ENCODE assay signal across 8 mouse cellular contexts in genomic region chr13:92740671-92741270, GRCm38 (mm10). TPM values are rescaled to one million over a fixed set of nuclear protein-coding genes. Genes with fewer than 3 reads are reported as not detected.
DNase-seq lines count a peak whose midpoint lies in the region; ATAC-seq and TF ChIP-seq lines count a peak whose summit lies in the region.

No protein-coding gene starts in this region.

- no peak overlapping the region for H3K4me3 ChIP-seq in limb, embryonic 11.5 days (ENCODE audit: low read depth, low read length)
- H3K4me3 ChIP-seq in limb, embryonic 10.5 days, result no peak overlapping the region
- no peak overlapping the region for H3K4me3 ChIP-seq in hindbrain, embryonic 16.5 days (ENCODE audit: low read length)
- no peak overlapping the region for H3K4me3 ChIP-seq in liver, postnatal 0 days (ENCODE audit: low read depth, low read length)
- no peak overlapping the region for H3K4me3 ChIP-seq in neural tube, embryonic 14.5 days (ENCODE audit: low read depth, low read length)

- no peaks in the 10 kb centered on the region for H3K36me3 ChIP-seq in limb, embryonic 11.5 days (ENCODE audit: control insufficient read depth, insufficient read depth, low read length)
- H3K36me3 ChIP-seq in limb, embryonic 10.5 days, result no peaks in the 10 kb centered on the region
- H3K36me3 ChIP-seq in hindbrain, embryonic 16.5 days (ENCODE audit: control insufficient read depth, insufficient read depth, low read length), result no peaks in the 10 kb centered on the region
- no peaks in the 10 kb centered on the region for H3K36me3 ChIP-seq in liver, postnatal 0 days (replicated peaks; ENCODE audit: insufficient read depth, low read length)
- H3K36me3 ChIP-seq in neural tube, embryonic 14.5 days (ENCODE audit: control insufficient read depth, insufficient read depth, low read length), result no peaks in the 10 kb centered on the region

- no peaks in the 10 kb centered on the region for H3K27me3 ChIP-seq in limb, embryonic 11.5 days (ENCODE audit: control insufficient read depth, insufficient read depth, low read length)
- no peaks in the 10 kb centered on the region for H3K27me3 ChIP-seq in limb, embryonic 10.5 days (ENCODE audit: low read depth, poor library complexity, severe bottlenecking)
- H3K27me3 ChIP-seq in hindbrain, embryonic 16.5 days (replicated peaks; ENCODE audit: control insufficient read depth, insufficient read depth, low read length), result no peaks in the 10 kb centered on the region; the same call in 1 of the 2 replicates
- no peaks in the 10 kb centered on the region for H3K27me3 ChIP-seq in liver, postnatal 0 days (ENCODE audit: insufficient read depth, low read length)
- H3K27me3 ChIP-seq in neural tube, embryonic 14.5 days (ENCODE audit: control insufficient read depth, insufficient read depth, low read length), result no peaks in the 10 kb centered on the region

- TF ChIP-seq CTCF in liver, postnatal 0 days (IDR thresholded peaks at IDR 0.05; ENCODE audit: low read depth), result peak; percentile 87

- no peak overlapping the region for H3K27ac ChIP-seq in limb, embryonic 11.5 days (replicated peaks; ENCODE audit: low read depth, low read length)
- H3K27ac ChIP-seq in limb, embryonic 10.5 days, result no peak overlapping the region
- no peak overlapping the region for H3K27ac ChIP-seq in hindbrain, embryonic 16.5 days (ENCODE audit: low read depth, low read length)
- H3K27ac ChIP-seq in liver, postnatal 0 days (ENCODE audit: low read depth), result 0 out of 2 replicates have a peak overlapping the region, but pooled peaks have one; percentile 16
- no peak overlapping the region for H3K27ac ChIP-seq in neural tube, embryonic 14.5 days (ENCODE audit: low read depth, low read length)

- no peak overlapping the region for H3K9ac ChIP-seq in limb, embryonic 11.5 days (ENCODE audit: low read length)
- no peak overlapping the region for H3K9ac ChIP-seq in hindbrain, embryonic 16.5 days (ENCODE audit: low read depth, low read length)
- H3K9ac ChIP-seq in liver, postnatal 0 days (replicated peaks), result no peak overlapping the region
- H3K9ac ChIP-seq in neural tube, embryonic 14.5 days (replicated peaks; ENCODE audit: low read depth, low read length), result no peak overlapping the region

- 9% methylated on average over 2 of the region's 2 CpGs for whole genome bisulfite sequencing in limb, embryonic 11.5 days
- WGBS in limb, embryonic 10.5 days, result 22% methylated on average over 2 of the region's 2 CpGs
- WGBS in hindbrain, embryonic 16.5 days, result 17% methylated on average over 2 of the region's 2 CpGs
- WGBS in liver, postnatal 0 days (ENCODE audit: insufficient replicate concordance), result 7% methylated on average over 2 of the region's 2 CpGs
- 7% methylated on average over 2 of the region's 2 CpGs for WGBS in neural tube, embryonic 14.5 days

- TF ChIP-seq EP300 in liver, postnatal 0 days (IDR thresholded peaks at IDR 0.05; ENCODE audit: low read depth), result no peak

- H3K9me3 ChIP-seq in limb, embryonic 11.5 days (ENCODE audit: control insufficient read depth, low read length), result no peaks in the 10 kb centered on the region
- no peaks in the 10 kb centered on the region for H3K9me3 ChIP-seq in limb, embryonic 10.5 days (replicated peaks)
- H3K9me3 ChIP-seq in hindbrain, embryonic 16.5 days (ENCODE audit: control insufficient read depth, low read length), result no peaks in the 10 kb centered on the region
- no peaks in the 10 kb centered on the region for H3K9me3 ChIP-seq in liver, postnatal 0 days (ENCODE audit: low read length)
- H3K9me3 ChIP-seq in neural tube, embryonic 14.5 days (ENCODE audit: control insufficient read depth, low read length), result no peaks in the 10 kb centered on the region

- no peak; the same call in 1 of the 2 replicates for ATAC-seq in limb, embryonic 11.5 days (ENCODE audit: insufficient number of reproducible peaks, low FRiP score, low TSS enrichment, low read depth)
- ATAC-seq in hindbrain, embryonic 16.5 days, result peak; percentile 65
- ATAC-seq in liver, postnatal 0 days, result no peak
- peak; percentile 63; the same call in 1 of the 2 replicates for ATAC-seq in neural tube, embryonic 14.5 days (ENCODE audit: low read depth)

- peak; percentile 46 for DNase-seq in limb, embryonic 11.5 days (ENCODE audit: low spot score)
- no peak for DNase-seq in limb, embryonic 10.5 days (ENCODE audit: low spot score)
- peak; percentile 21 for DNase-seq in Muller cell, postnatal 12 days (ENCODE audit: inconsistent ontology term)
- peak; percentile 79 for DNase-seq in embryo, embryonic 11 days
- peak; percentile 35 for DNase-seq in liver, postnatal 0 days
- no peak for DNase-seq in ovary, postnatal 14 days (ENCODE audit: low spot score)

- no peaks in the 10 kb centered on the region for H3K4me1 ChIP-seq in limb, embryonic 11.5 days (ENCODE audit: control insufficient read depth, insufficient read depth, low read length)
- peaks cover 13% of the 10 kb centered on the region; the same call in 1 of the 2 replicates for H3K4me1 ChIP-seq in limb, embryonic 10.5 days
- no peaks in the 10 kb centered on the region for H3K4me1 ChIP-seq in hindbrain, embryonic 16.5 days (ENCODE audit: control insufficient read depth, insufficient read depth, low read depth, low read length)
- peaks cover 18% of the 10 kb centered on the region for H3K4me1 ChIP-seq in liver, postnatal 0 days (ENCODE audit: insufficient read depth)
- H3K4me1 ChIP-seq in neural tube, embryonic 14.5 days (ENCODE audit: control insufficient read depth, insufficient read depth, low read length), result no peaks in the 10 kb centered on the region

- no peak overlapping the region for H3K4me2 ChIP-seq in limb, embryonic 11.5 days (ENCODE audit: low read depth, severe bottlenecking)
- H3K4me2 ChIP-seq in hindbrain, embryonic 16.5 days (ENCODE audit: low read length), result no peak overlapping the region
- no peak overlapping the region for H3K4me2 ChIP-seq in liver, postnatal 0 days (ENCODE audit: low read depth, low read length)
- no peak overlapping the region for H3K4me2 ChIP-seq in neural tube, embryonic 14.5 days (ENCODE audit: low read depth, low read length)

RNA-seq across cellular contexts. Expression of gene Thbs4, which starts 53.8 kb away (rescaled TPM):
- polyA plus RNA-seq in limb, embryonic 11.5 days (2014; fragmentation: Nextera tagmentation; extraction: Ambion mirVana), result 0.61 and 0.72 TPM in 2 replicates
- 1.2 TPM in 2 replicates for polyA plus RNA-seq in limb, embryonic 10.5 days (2016; fragmentation: Nextera tagmentation; extraction: Ambion mirVana)
- 2.3 and 6.0 TPM in 2 replicates for polyA plus RNA-seq in hindbrain, embryonic 16.5 days (2015; fragmentation: Nextera tagmentation; extraction: Ambion mirVana)
- 0.06 and 0.19 TPM in 2 replicates for polyA plus RNA-seq in liver, postnatal 0 days (2015; fragmentation: Nextera tagmentation; extraction: Ambion mirVana)
- 1.4 and 2.3 TPM in 2 replicates for polyA plus RNA-seq in neural tube, embryonic 14.5 days (2014; fragmentation: Nextera tagmentation; extraction: Ambion mirVana)

Comparison
In these comparisons a context has a peak if more than half of its experiments do, and no peak if none do; other contexts are left out.
1. DNase-seq: peak in limb, embryonic 11.5 days (single experiment), Muller cell, postnatal 12 days (single experiment), embryo, embryonic 11 days (single experiment) and liver, postnatal 0 days (single experiment); none in limb, embryonic 10.5 days (single experiment) and ovary, postnatal 14 days (single experiment).
2. ATAC-seq: peak in hindbrain, embryonic 16.5 days (single experiment) and neural tube, embryonic 14.5 days (single experiment); none in limb, embryonic 11.5 days (single experiment) and liver, postnatal 0 days (single experiment).